Mouse (Mus musculus) megakaryocyte-erythroid progenitor cell, adult 5-6 weeks (primary cell): ENCODE results near the gene Gm11020. TPM values are rescaled to one million over a fixed set of nuclear protein-coding genes. Genes with fewer than 3 reads are reported as not detected.
"Not testable (repeated sequence)": the region's sequence is repeated elsewhere in the genome, so short reads cannot be mapped to it uniquely, and the experiment has no call there.

Experiments used
- ATAC-seq: replicated peaks from 2 replicates; pipeline ENCODE4 v1.8.0; 2016; ENCODE audit warnings: mild to moderate bottlenecking, inconsistent platforms; ENCODE audit not compliant: severe bottlenecking, poor library complexity, low FRiP score, low TSS enrichment
- total RNA-seq, 2 experiments: library from RNA; stranded (forward) in 1 of 2; stranded (reverse) in 1 of 2; fragments of 200-1000, 215-1000 nt in 1 of 2; fragments of >200 nt in 1 of 2; fragmentation: Nextera tagmentation in 1 of 2; gene quantifications; 2 replicates each; pipeline ENCODE4 v1.2.3; 2014 to 2017

Gene Gm11020
- not detected in 2 replicates for total RNA-seq (2014; fragmentation: Nextera tagmentation)
- not detected in 2 replicates for total RNA-seq (2017)

- ATAC-seq, result not testable (repeated sequence)
These were observed at the start of gene Gm11020 for GRCm38 (mm10) chr8:104321267-104321666. Gene Gm11020, plus strand, starts transcription at chr8:104321567.

DNA sequence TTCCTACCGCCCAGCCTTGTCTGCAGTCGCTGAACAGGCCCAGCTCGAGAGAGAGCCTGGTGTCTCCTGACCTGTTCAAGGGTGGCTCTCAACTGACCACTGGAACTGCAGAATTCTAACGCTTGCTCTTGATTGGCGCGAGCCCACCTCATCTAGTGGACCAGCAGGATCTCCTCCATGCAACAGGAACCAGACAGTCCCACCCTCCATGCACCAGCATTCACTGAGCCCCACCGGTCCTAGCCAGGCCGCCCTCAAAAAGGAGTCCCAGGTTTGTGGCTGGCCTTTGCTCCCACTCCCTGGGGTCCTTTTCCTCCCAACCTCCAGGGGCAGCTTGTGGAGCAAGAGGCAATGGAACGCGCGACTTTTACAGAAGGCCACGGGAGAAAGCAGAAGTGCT lies 28.3 kb upstream of the Gm11020 start, which contains the start of gene Cmtm2a:
Gene Cmtm2a, minus strand, starts transcription at position 101 of the 400 bp plus-strand sequence.
- ATAC-seq, result not testable (repeated sequence)

DNA sequence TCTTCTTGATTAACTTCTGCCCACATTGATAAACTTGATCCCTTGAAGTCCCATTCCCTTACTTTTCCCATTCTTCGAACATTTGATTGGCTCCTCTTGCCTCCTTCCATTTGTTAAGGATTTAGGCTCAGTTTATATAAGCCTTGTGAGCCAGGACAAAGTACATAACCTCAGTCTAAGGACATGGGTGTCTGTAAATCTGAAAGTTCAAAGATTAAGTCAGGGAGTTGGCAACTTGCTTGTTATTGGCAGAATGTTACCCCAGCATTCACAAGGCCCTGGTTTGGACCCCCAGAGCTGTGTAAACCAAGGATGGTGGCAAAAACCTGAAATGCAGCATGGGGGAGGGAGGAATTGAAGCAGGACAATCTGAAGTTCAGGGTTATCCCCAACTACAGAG lies 27.0 kb upstream of the Gm11020 start:
- no peak for ATAC-seq

- ATAC-seq, result not testable (repeated sequence)
These were observed 19.8 kb upstream of the Gm11020 start for GRCm38 (mm10) chr8:104301577-104301976.

GRCm38 (mm10) chr8:104302536-104302935 lies 18.8 kb upstream of the Gm11020 start:
- not testable (repeated sequence) for ATAC-seq

- no peak for ATAC-seq
These were observed 16.4 kb upstream of the Gm11020 start for GRCm38 (mm10) chr8:104304962-104305361.

GRCm38 (mm10) chr8:104308341-104308740 lies 13.0 kb upstream of the Gm11020 start:
- ATAC-seq, result not testable (repeated sequence)

DNA sequence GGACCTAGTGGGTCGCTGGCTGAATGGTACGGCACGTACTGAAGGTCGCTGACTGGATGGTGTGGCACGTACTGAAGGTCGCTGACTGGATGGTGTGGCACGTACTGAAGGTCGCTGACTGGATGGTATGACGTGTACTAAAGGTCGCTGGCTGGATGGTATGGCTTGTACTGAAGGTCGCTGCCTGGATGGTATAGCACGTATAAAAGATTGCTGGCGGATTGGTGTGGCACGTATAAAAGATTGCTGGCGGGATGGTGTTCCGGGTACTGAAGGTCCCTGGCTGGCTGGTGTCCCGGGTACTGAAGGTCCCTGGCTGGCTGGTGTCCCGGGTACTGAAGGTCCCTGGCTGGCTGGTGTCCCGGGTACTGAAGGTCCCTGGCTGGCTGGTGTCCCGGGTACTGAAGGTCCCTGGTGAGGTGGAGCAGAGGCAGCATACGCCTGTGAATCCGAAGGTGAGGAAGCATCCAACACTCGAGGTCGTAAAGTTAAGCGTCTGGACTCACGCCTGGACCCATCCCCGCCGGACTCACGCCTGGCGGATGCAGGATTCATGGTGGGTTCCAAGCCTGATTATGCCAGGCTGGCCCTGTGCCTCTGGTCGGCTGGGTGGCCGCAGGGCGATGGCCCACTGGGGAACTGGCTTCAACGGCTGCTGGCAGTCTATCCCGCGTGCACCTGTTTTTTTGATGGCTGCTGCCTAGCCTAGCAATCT lies 11.8 kb upstream of the Gm11020 start, which contains the start of the genes Gm45711 and Cmtm1:
Gene Gm45711, minus strand, starts transcription at position 641 of the 715 bp plus-strand sequence.
Gene Cmtm1, minus strand, starts transcription at position 705 of the 715 bp plus-strand sequence.
- ATAC-seq, result not testable (repeated sequence)

GRCm38 (mm10) chr8:104312023-104312422 lies 9.3 kb upstream of the Gm11020 start:
- ATAC-seq, result not testable (repeated sequence)

DNA sequence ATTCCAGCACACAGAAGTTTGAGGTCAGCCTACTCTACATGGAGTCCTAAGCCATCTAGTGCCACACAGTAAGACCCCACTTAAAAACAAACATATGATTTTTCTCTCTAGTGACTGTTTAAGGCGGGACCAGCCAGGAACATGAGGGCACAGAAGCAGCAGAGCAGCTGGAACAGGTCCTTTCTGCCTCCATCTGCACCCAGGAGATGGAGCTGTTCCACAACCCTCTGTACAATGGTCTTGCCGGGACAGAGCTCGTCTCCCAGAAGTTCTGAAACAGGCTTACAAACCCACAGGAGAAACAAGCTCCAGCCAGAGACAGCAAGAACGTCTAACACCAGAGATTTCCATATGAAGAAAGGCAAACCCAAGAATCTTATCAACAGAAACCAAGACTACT lies 8.1 kb upstream of the Gm11020 start:
- no peak for ATAC-seq

DNA sequence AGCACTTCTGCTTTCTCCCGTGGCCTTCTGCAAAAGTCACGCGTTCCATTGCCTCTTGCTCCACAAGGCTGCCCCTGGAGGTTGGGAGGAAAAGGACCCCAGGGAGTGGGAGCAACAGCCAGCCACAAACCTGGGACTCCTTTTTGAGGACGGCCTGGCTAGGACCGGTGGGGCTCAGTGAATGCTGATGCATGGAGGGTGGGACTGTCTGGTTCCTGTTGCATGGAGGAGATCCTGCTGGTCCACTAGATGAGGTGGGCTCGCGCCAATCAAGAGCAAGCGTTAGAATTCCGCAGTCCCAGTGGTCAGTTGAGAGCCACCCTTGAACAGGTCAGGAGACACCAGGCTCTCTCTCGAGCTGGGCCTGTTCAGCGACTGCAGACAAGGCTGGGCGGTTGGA lies 563 bp downstream of the Gm11020 start, which contains the start of gene Cmtm2b:
Gene Cmtm2b, plus strand, starts transcription at position 301 of the 400 bp plus-strand sequence.
- not testable (repeated sequence) for ATAC-seq

- ATAC-seq, result peak; percentile 75
These were observed 11.6 kb downstream of the Gm11020 start for GRCm38 (mm10) chr8:104332665-104333631.

- no peak for ATAC-seq
These were observed 12.4 kb downstream of the Gm11020 start for GRCm38 (mm10) chr8:104333786-104334185.

- ATAC-seq, result no peak
These were observed 12.8 kb downstream of the Gm11020 start for GRCm38 (mm10) chr8:104334196-104334595.

DNA sequence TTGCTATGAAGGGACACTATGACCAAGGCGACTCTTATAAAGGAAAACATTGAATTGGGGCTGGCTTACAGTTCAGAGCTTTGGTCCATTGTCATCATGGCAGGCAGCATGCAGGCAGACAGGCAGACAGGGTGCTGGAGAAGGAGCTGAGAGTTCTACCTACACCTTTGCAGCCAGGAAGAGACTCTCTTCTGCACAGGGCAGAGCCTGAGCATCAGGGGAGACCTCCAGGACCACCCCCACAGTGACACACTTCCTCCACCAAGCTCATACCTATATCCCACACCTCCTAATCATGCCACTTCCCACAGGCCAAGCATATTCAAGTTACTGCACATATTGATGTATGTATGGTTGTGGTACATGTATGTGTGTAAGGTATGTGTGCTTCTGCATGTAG lies 15.4 kb downstream of the Gm11020 start:
- ATAC-seq, result no peak

GRCm38 (mm10) chr8:104337890-104338289 lies 16.5 kb downstream of the Gm11020 start:
- no peak for ATAC-seq

- ATAC-seq, result no peak
These were observed 18.0 kb downstream of the Gm11020 start, which contains the start of gene Cmtm3 for GRCm38 (mm10) chr8:104339229-104339982. Gene Cmtm3, plus strand, starts transcription at chr8:104339410.

DNA sequence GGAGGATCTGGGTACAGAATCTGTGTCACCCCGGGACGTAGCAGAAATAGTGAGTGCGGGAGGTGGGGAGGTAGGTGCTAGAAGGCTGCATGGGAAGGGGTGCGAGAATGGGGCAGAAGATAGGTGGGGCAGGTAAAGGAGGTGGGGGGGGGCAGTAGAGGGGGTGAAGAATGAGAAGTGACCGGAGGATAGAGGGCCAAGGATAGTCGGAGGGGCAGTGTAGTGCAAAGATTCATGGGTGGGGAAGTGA lies 18.5 kb downstream of the Gm11020 start:
- ATAC-seq, result no peak
